Mouse (Mus musculus) midbrain, embryonic 10.5 days (tissue): ENCODE measurements around the gene Entr1. TPM values are rescaled to one million over a fixed set of nuclear protein-coding genes. Genes with fewer than 3 reads are reported as not detected.

Source experiments
- DNase-seq: peaks from one replicate; pipeline ENCODE4 v3.0.0-alpha.2; 2017; ENCODE audit warnings: low spot score
- H3K27ac ChIP-seq: fragments of 300-500 bp; sonication (generic); replicated peaks from 2 replicates; pipeline ENCODE4 v1.5.1; 2016; ENCODE audit warnings: mild to moderate bottlenecking
- H3K27me3 ChIP-seq: fragments of 300-500 bp; sonication (generic); 2 replicates; pipeline ENCODE4 v1.6.1; 2016; ENCODE audit warnings: low read depth, mild to moderate bottlenecking; ENCODE audit not compliant: poor library complexity, severe bottlenecking
- H3K36me3 ChIP-seq: fragments of 300-500 bp; sonication (generic); 2 replicates; pipeline ENCODE4 v1.6.1; 2016; ENCODE audit warnings: mild to moderate bottlenecking, moderate library complexity
- H3K4me1 ChIP-seq: fragments of 300-500 bp; sonication (generic); 2 replicates; pipeline ENCODE4 v1.6.1; 2016
- H3K4me3 ChIP-seq: fragments of 300-500 bp; sonication (generic); 2 replicates; pipeline ENCODE4 v1.5.1; 2016; ENCODE audit warnings: mild to moderate bottlenecking, moderate library complexity
- H3K9me3 ChIP-seq: fragments of 300-500 bp; sonication (generic); replicated peaks from 2 replicates; pipeline ENCODE4 v1.6.1; 2016; ENCODE audit warnings: mild to moderate bottlenecking
- WGBS: fragments of 180-500 bp; shearing (Covaris S2); methylation state at CpG from one replicate; pipeline ENCODE4 v1.1.7; 2016; 5-methylcytosine and 5-hydroxymethylcytosine counted together
- polyA plus RNA-seq: library from polyadenylated mRNA; unstranded; fragments of >200 nt; fragmentation: Nextera tagmentation; extraction: Ambion mirVana; gene quantifications from 2 replicates; pipeline ENCODE4 v1.2.1, GENCODE M21; 2016

Entr1 gene
- polyA plus RNA-seq, 1 experiment from 2014 or later: 128 TPM

DNA sequence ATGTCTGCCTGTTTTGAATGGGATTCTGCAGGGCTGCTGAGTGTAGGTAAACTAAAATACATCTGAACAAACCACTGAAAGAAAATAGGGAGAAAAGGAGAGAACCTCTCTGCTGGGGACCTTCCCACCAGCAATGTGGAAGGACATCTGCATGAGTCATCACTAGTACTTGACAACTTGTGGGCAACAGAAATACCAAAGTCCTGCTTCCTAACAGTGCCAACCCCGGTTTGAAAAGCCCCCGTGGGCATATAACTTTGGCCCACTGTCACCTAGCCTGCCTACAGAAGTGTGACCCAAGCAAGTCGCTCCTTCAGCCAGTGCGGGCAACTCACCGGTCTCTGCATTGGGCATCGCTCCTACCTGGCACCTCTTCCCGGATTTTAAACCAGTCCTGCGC lies 16.7 kb downstream of the Entr1 start:
- Histone ChIP-seq H3K36me3 (peaks cover 100% of the 10 kb centered on the region), H3K9me3 (no peaks in the 10 kb centered on the region), H3K4me1 (no peaks in the 10 kb centered on the region), H3K4me3 (no peak overlapping the region), H3K27me3 (no peaks in the 10 kb centered on the region), H3K27ac (no peak overlapping the region)
- 97% methylated on average over 8 of the region's 8 CpGs for WGBS
- DNase-seq: no peak

DNA sequence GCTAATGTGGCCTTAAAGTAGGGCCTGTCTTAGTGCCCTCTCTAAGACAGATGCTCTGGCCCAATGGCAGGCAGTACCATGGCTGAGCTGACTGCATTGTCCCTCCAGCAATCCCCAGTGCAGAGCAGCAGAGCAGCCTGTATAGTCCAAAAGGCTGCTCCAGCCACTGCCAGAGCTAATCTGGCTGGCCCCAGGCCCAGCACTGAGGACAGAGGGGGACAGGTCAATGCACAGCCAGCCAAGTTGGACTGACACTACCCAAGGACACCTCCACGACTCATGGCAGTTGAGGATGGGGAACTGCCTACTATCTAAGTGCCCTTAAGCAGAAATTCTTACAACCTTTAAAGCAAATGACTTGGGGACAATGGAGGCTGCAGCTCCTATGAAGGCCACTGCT lies 20.5 kb downstream of the Entr1 start:
- H3K4me3 ChIP-seq: no peak overlapping the region
- no peaks in the 10 kb centered on the region for H3K4me1 ChIP-seq
- H3K27ac ChIP-seq: no peak overlapping the region
- H3K36me3 ChIP-seq: peaks cover 100% of the 10 kb centered on the region
- no peak for DNase-seq
- 84% methylated on average over 1 of the region's 1 CpGs for WGBS
- H3K27me3 ChIP-seq: no peaks in the 10 kb centered on the region
- H3K9me3 ChIP-seq: no peaks in the 10 kb centered on the region

DNA sequence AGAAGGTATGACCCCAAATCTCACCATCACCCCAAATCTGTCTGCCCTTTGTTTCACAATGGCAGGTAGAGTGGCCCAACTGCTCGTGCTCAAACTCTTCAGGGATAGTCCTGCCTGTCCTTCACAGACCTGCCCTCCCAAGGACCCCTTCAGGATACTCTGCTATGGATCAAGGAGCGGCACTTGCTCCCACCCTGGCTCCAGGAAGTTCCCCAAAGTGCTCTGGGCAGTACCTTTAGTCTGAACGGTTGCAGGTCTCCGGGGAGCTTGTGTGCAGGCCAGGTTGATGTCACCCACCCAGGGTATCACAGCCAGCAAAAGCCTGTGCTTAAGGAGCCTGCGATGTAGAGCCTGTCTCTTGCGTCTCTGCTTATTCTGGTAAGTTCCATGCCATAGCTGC lies 21.2 kb downstream of the Entr1 start:
- no peak for DNase-seq
- H3K27ac ChIP-seq: no peak overlapping the region
- no peak overlapping the region for H3K4me3 ChIP-seq
- H3K36me3 ChIP-seq: peaks cover 100% of the 10 kb centered on the region
- H3K4me1 ChIP-seq: no peaks in the 10 kb centered on the region
- WGBS: 91% methylated on average over 6 of the region's 6 CpGs
- no peaks in the 10 kb centered on the region for H3K9me3 ChIP-seq
- H3K27me3 ChIP-seq: no peaks in the 10 kb centered on the region

DNA sequence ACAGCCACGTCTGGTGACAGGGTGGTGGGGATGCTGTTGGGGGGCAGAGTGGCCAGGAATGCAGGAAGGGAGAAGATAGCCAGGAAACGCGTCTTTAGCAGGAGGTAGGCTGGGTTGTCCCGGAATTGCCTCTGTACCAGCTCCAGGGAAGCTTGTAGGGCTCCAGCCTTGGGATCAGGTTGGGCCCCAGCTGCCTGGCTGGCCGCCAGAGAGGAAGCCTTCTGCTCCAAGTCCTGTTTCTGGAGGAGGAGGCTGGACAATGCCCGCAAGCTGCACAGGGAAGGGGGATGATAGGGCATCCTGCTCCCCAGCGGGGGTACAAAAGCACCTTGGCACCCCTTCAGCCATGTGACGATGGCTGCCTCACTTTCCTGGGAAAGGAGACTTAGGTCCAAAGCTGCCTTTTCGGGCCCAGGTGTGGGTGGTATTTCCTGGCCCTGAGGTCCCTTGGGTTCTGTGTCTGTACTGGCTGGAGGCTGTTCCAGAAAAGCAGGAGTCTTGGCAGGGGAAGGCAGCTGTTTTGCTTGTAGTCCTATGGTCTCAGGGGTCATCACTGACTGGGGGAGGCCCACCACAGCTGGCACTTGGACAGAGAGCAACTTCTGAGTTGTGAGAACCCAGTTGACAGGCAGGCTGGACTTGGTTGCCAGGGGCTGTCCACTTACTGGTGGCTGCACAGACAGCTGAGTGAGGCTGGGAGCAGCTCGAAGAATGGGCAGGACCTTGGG lies 24.2 kb downstream of the Entr1 start:
- Histone ChIP-seq H3K4me1 (no peaks in the 10 kb centered on the region), H3K36me3 (peaks cover 79% of the 10 kb centered on the region), H3K27ac (no peak overlapping the region), H3K4me3 (no peak overlapping the region), H3K27me3 (no peaks in the 10 kb centered on the region), H3K9me3 (no peaks in the 10 kb centered on the region)
- no peak for DNase-seq
- WGBS: 89% methylated on average over 10 of the region's 10 CpGs

DNA sequence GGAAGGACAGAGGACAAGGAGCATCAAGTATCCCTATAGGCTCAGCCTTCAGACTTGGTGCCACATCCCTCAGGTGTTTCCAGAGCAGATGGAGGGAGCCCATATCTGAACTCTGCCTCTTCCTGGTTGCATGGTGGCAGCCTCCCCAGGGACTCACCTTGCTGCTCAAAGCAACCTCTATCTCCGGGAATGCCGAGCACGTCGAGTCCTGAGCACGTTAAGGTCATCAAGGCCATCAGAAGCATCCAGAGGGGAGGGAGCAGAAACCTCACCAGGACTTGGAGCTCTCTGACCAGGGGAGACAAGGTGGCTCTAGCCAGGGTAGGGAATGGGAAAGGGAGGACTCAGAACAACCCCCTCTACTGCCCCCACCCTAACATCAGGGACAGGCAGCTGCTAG lies 25.6 kb downstream of the Entr1 start:
- Histone ChIP-seq H3K4me3 (no peak overlapping the region), H3K36me3 (peaks cover 64% of the 10 kb centered on the region), H3K4me1 (no peaks in the 10 kb centered on the region), H3K27ac (no peak overlapping the region), H3K27me3 (no peaks in the 10 kb centered on the region), H3K9me3 (no peaks in the 10 kb centered on the region)
- DNase-seq: no peak
- 85% methylated on average over 5 of the region's 5 CpGs for WGBS

DNA sequence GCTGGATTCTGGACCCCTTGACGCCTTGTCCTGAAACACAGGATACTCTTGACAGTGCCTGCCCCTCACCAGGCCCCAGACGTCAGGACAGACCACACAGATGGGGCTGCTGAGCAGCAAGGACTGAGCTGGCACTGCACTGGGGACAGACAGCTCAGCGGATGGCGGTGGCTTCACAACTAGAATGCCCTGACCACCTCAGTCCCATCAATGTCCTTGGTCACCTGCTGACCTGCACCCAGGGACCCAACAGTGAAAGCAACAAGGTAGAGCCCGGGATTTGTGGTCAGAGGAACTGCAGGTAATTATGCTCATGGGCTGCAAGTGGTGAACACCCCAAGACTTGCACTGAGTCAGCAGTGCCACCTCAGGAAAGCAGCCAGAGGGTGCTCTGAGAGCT lies 26.1 kb downstream of the Entr1 start:
- H3K9me3 ChIP-seq: no peaks in the 10 kb centered on the region
- no peak overlapping the region for H3K27ac ChIP-seq
- no peaks in the 10 kb centered on the region for H3K27me3 ChIP-seq
- H3K36me3 ChIP-seq: peaks cover 60% of the 10 kb centered on the region
- 85% methylated on average over 5 of the region's 5 CpGs for WGBS
- no peak for DNase-seq
- H3K4me1 ChIP-seq: no peaks in the 10 kb centered on the region
- H3K4me3 ChIP-seq: no peak overlapping the region

DNA sequence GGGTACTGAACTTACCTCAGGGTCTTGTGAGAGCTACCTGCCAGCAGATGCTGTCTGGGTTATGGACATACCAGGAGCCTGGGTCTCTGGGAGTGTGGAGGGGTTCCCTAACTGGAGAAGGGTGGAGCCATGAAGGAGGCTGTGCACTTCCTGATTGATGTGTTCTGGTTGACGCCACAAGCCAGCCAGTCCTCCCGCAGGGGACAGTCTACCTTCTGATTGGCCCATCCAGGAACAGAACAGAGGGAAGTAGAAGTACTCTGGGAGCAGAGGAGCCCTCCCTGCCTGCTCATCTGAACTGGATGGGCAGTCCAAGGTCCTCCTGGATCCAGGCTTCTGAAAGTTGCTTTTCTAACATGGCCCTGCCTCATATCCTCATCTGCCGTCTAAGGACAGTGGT lies 28.3 kb downstream of the Entr1 start, which contains the start of gene Card9:
Gene Card9, minus strand, starts transcription at position 147 of the 400 bp plus-strand sequence.
- WGBS: 62% methylated on average over 3 of the region's 3 CpGs

DNA sequence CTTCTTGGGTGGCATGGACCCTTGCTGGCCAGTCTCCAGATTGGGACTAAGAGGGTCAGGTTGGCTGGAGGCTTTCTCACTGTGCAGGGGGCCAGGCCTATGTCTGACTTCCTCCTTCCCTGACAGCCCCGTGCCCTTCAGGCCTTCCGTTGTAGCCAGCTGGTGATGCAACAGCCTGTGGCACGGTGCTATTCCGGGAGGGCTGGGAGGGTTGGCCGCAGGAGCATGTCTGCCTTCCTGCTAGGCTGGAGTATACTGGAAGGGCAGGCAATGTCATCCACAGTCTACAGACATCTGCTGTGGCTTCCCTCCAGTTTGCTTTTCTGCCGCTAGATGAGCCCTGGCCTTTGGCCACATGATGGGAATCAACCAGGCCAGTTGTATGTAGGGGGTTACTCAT lies 29.1 kb downstream of the Entr1 start:
- H3K36me3 ChIP-seq: peaks cover 29% of the 10 kb centered on the region
- 0 out of 2 replicates have a peak, but pooled peaks cover 6% of the 10 kb centered on the region for H3K4me1 ChIP-seq
- 89% methylated on average over 6 of the region's 6 CpGs for WGBS
- no peaks in the 10 kb centered on the region for H3K27me3 ChIP-seq
- H3K4me3 ChIP-seq: no peak overlapping the region
- no peaks in the 10 kb centered on the region for H3K9me3 ChIP-seq
- DNase-seq: no peak
- H3K27ac ChIP-seq: no peak overlapping the region

More for the DNA sequence above, 28.3 kb downstream of the Entr1 start, which contains the start of gene Card9:
- 0 out of 2 replicates have a peak, but pooled peaks cover 6% of the 10 kb centered on the region for H3K4me1 ChIP-seq
- DNase-seq: no peak
- no peak within 1 kb of the TSS for H3K27ac ChIP-seq
- peaks cover 37% of the 10 kb centered on the region for H3K36me3 ChIP-seq
- no peak within 1 kb of the TSS for H3K4me3 ChIP-seq
- no peaks in the 10 kb centered on the region for H3K27me3 ChIP-seq
- H3K9me3 ChIP-seq: no peaks in the 10 kb centered on the region

DNA sequence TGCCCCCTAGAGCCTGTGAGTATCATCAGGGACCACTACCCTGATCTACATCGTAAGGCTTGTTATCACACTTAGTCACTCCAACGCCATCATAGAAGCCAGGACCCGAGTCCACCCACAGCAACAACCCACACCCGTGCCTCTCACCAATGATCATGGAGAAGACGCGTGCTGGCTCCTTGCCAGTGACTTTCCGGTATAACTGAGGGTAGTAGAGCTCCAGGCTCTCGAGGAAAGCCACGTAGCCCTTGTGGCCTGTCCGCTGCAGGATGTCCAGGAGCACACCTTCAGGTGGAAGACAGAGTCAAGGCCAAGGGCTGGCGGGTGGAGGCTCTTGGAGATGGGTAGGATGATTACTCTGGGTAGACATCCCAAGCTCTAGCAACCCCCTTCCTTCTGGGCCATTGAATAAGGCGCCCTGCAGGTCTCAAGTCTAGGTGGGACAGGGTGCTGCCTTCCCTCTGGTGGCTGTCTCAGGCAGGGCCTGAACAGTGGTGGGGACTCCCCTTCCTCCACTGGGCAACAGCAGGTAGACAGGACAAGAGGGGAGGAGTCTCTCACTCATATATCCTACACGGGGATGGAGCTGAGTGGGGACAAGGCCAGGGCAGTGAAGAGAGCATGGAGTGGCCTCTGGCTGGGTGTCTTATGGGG lies 30.3 kb downstream of the Entr1 start:
- no peak for DNase-seq
- H3K4me3 ChIP-seq: no peak overlapping the region
- H3K9me3 ChIP-seq: no peaks in the 10 kb centered on the region
- 0 out of 2 replicates have a peak, but pooled peaks cover 6% of the 10 kb centered on the region for H3K4me1 ChIP-seq
- 88% methylated on average over 13 of the region's 13 CpGs for WGBS
- H3K27ac ChIP-seq: no peak overlapping the region
- no peaks in the 10 kb centered on the region for H3K27me3 ChIP-seq
- peaks cover 19% of the 10 kb centered on the region for H3K36me3 ChIP-seq

DNA sequence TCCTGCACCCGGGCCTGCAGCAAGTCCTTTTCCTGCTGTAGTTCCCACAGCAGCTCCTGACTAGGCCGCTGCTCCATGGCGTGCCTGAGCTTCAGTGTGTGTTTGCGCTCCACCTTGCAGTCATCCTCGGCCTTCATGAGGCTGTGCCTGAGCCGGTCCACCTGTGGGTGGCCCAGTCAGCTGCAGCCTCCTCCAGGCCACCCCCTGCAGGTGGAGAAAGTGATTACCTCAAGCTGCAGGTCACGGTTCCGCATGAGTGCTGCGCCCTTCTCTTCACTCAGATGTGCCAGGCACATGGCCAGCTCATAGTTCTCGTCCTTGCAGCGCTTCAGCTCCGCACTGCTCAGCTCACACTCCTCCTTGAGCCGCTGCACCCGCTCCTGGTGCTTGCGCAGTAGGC lies 31.6 kb downstream of the Entr1 start:
- no peak overlapping the region for H3K27ac ChIP-seq
- no peak overlapping the region for H3K4me3 ChIP-seq
- H3K36me3 ChIP-seq: peaks cover 8% of the 10 kb centered on the region; the same call in 1 of the 2 replicates
- H3K27me3 ChIP-seq: no peaks in the 10 kb centered on the region
- 50% methylated on average over 15 of the region's 15 CpGs for WGBS
- H3K9me3 ChIP-seq: no peaks in the 10 kb centered on the region
- no peak for DNase-seq
- peaks cover 17% of the 10 kb centered on the region for H3K4me1 ChIP-seq

DNA sequence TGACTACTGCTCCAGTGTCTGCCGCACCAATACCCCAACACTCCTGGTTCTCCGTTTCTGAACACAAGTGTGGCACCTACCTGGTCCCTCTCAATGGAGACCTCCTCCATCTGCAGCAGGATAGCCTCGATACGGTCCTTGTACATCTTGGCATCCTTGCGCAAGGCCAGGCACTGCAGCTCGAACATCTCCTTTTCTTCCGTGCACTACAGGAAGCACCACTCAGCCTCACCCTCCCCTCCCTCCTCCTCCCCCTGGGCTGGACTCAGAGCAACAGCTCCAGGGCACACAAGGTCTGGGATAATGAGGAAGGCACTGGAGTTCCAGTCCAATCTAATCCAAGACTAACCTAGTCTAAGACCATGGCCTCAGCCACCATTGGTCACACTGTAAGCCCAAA lies 32.4 kb downstream of the Entr1 start:
- Histone ChIP-seq H3K36me3 (peaks cover 6% of the 10 kb centered on the region; the same call in 1 of the 2 replicates), H3K4me3 (no peak overlapping the region), H3K4me1 (peaks cover 20% of the 10 kb centered on the region), H3K27me3 (no peaks in the 10 kb centered on the region), H3K9me3 (no peaks in the 10 kb centered on the region), H3K27ac (no peak overlapping the region)
- WGBS: 83% methylated on average over 7 of the region's 7 CpGs
- DNase-seq: no peak

DNA sequence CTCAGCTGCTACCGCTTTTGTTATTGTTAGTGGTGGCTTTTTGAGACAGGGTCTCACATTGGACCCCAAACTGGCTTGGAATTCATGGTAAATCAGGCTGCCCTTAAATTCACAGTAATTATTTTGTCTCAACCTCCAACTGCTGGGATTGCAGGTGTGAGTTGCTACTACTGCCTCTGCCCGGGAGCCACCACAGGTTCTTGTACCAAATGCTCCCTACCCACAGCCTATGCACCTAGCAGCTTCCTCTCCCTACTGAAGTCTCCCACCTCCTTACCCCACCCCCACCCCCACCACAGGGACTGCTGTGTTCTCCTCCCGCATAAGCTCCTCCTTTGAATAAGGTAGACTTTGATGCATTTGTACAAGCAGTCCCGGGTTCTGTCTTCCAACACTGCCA lies 32.9 kb downstream of the Entr1 start:
- Histone ChIP-seq H3K9me3 (no peaks in the 10 kb centered on the region), H3K36me3 (peaks cover 3% of the 10 kb centered on the region; the same call in 1 of the 2 replicates), H3K27me3 (no peaks in the 10 kb centered on the region), H3K4me1 (peaks cover 22% of the 10 kb centered on the region), H3K27ac (no peak overlapping the region), H3K4me3 (no peak overlapping the region)
- WGBS: 83% methylated on average over 4 of the region's 4 CpGs
- no peak for DNase-seq

DNA sequence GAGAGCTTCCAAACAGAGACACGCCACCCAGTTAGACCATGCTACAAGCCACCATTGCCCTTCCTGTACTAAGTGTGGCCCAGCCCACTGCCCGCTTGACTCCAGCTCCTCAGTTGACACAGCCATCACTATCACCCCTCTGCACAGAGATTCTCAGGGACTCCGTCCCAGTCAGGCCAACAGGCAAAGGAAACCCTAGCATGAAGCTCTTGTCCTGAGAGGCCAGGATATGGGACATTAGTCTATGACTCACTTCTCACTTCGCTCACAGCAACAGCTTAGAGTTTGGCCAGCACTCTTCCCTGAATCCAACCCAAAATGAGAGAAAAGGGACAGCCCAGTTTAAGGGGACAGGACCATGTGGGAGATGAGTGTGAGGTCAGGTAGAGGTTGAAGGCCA lies 34.7 kb downstream of the Entr1 start:
- Histone ChIP-seq H3K27ac (no peak overlapping the region), H3K4me1 (peaks cover 39% of the 10 kb centered on the region), H3K27me3 (no peaks in the 10 kb centered on the region), H3K36me3 (peaks cover 16% of the 10 kb centered on the region), H3K9me3 (no peaks in the 10 kb centered on the region), H3K4me3 (no peak overlapping the region)
- no peak for DNase-seq
- WGBS: 90% methylated on average over 4 of the region's 4 CpGs
